Mouse (Mus musculus) T-helper 1 cell (primary cell): Measurements from ENCODE around the gene C87436.

Experiments
- in situ Hi-C: fragments of 300-600 bp; cut with MboI, MseI; formaldehyde crosslinking; loops from one replicate; pipeline ENCODE4 v1.15.1; 2025; ENCODE audit warnings: high pct_unique_total_duplicates

Gene C87436

DNA sequence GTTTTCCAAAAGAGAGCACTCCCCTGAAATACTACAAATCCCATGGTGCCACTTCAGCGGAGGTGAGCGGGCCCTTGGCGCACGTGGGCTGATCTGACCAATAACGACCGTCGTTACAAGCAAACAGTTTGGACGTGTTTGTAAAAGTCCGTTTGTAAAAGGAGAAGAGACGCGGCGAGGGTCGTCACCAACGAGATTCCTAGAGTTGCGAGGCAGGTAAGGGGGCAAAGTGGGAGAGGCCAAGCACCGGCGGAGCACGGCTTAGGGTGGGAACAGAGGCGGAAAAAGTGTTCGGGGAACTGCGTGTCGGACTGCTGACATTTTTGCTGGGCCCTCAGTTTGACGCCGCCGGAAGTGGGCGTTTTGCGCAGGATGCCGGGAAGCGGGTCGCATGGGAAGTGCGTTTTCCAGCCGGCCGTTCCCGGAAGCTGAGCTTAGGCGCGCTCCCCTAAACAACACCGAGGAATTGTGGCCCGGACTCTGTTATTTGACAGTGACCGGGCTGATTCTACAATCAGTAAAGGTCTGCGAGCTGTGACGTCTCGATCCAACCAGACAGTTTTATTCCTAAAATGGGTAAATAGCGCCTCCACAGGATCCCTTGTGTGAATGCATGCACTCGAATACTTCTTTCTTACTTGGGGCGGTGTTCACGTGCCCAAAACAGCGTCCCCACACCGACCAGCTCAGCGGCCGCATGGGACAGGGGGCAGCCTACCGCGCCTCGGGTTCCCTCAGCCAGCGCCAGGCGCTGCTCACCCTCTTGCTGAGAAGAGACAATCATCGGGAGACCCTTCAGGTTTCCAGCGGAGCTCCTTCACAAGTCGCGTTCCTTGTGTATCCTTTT, at the start of gene C87436:
C87436 (plus strand) TSS at position 103 of the 847 bp plus-strand sequence.
- in situ Hi-C loops = no loop called here

GRCm38 (mm10) chr6:86388461-86388860, 49.7 kb upstream of the C87436 start:
- in situ Hi-C loops = no loop called here

- in situ Hi-C loops = loop anchor here (10.0 kb wide), 1 partner anchor 1043 kb away; no protein-coding TSS in a partner anchor
Observed at GRCm38 (mm10) chr6:86391326-86391725, 46.8 kb upstream of the C87436 start.

- in situ Hi-C loops = loop anchor here (10.0 kb wide), 1 partner anchor 1042 kb away; no protein-coding TSS in a partner anchor
Observed at GRCm38 (mm10) chr6:86393187-86393586, 45.0 kb upstream of the C87436 start.

GRCm38 (mm10) chr6:86394078-86394720, 44.0 kb upstream of the C87436 start:
- in situ Hi-C loops = loop anchor here (10.0 kb wide), 1 partner anchor 1041 kb away; no protein-coding TSS in a partner anchor

- in situ Hi-C loops = loop anchor here (10.0 kb wide), 1 partner anchor 1040 kb away; no protein-coding TSS in a partner anchor
Observed at GRCm38 (mm10) chr6:86395021-86395420, 43.2 kb upstream of the C87436 start.

DNA sequence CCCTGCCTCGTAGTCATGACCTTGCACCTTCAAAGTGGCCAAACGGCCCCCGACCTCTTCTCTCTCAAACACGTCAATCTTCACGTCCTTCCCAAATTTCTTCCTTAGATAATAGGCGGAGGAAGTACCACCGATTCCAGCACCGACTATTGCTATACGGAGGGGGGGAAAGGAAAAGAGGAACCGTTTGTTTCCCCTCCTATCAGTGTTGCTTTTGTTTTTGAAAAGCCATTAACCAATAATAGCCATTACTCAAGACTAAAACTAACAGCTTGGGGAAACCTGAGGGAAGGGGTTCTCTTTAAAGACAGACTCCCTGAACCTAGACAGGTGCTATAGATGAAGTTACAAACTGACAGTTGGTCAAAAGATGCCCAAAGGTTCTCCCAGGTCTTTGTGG, 42.2 kb upstream of the C87436 start:
- in situ Hi-C loops = loop anchor here (10.0 kb wide), 1 partner anchor 1039 kb away; no protein-coding TSS in a partner anchor

GRCm38 (mm10) chr6:86396581-86397256, 41.5 kb upstream of the C87436 start, which contains the start of gene Pcyox1:
Gene Pcyox1 (minus strand): TSS chr6:86397154.
- in situ Hi-C loops = loop anchor here (10.0 kb wide), 1 partner anchor 1038 kb away; no protein-coding TSS in a partner anchor

DNA sequence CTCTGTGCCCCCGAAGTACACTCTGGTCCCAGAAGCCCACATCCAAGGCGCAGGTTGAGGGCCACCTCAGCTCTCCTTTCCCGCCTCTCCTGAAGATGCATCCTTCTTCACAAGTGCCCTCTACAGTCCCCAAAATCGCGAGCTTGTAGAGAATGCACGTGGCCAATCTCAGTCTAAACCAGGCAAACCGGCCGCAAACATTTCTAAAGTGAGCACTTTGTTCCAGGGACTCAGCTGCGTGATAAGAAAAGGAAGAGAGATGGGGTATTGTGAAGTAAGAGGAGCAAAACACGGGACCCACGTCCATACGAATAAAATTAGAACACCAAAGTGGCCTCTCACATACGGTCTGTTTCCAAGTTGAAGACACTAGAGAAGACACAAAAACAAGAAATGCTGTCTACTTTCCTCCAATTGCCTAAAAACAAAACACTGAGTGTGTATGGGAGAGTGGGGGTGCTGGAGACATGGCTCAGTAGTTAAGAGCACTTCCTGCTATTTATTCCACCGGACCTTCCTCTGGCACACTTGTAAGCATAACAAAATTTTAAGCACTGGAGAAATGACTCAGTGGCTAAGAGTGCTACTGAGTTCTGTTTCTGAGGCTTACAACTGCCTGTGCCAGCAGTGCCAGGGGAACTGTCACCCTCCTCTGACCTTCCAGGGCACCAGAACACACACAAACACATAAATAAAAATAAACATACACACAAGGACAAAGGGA, 40.8 kb upstream of the C87436 start:
- in situ Hi-C loops = loop anchor here (10.0 kb wide), 1 partner anchor 1037 kb away; no protein-coding TSS in a partner anchor

DNA sequence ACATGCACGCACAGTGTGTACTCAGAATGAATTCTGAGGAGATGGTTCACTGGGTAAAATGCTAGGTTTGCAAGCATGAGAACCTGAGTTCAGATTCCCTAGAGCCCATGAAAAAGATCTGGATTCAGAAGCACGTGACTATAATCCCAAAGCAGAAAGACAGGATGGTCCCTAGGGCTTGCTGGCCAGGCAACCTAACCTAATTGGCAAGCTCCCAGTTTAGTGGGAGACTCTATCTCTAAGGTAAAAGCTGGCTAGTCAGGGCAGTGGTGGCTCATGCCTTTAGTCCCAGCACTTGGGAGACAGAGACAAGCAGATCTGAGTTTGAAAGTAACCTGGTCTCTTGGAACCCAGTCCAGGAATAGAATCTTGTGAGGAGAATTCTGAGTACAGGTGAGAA, 39.2 kb upstream of the C87436 start:
- in situ Hi-C loops = loop anchor here (10.0 kb wide), 1 partner anchor 1036 kb away; no protein-coding TSS in a partner anchor

DNA sequence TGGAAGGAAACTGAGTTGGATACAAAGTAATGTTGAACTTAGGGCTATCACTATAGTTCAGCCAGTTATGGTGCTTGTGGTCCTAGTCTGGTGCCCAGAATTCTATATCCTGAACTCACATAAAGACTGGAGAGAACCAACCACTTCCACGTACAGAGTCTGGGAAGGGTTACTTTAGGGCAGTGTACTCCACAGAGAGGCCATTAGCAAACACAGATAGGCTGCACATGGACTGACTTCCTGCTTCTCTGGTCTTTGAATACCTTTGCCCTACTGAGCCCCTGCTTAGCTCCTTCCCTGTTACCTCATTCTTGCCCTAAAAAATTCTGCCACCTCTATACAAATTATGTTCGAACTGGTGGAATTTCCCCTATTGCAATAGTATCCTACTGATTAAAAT, 38.2 kb upstream of the C87436 start:
- in situ Hi-C loops = loop anchor here (10.0 kb wide), 1 partner anchor 1035 kb away; no protein-coding TSS in a partner anchor

GRCm38 (mm10) chr6:86400972-86401371, 37.2 kb upstream of the C87436 start:
- in situ Hi-C loops = no loop called here

- in situ Hi-C loops = no loop called here
Observed at GRCm38 (mm10) chr6:86402681-86403607, 35.2 kb upstream of the C87436 start.

DNA sequence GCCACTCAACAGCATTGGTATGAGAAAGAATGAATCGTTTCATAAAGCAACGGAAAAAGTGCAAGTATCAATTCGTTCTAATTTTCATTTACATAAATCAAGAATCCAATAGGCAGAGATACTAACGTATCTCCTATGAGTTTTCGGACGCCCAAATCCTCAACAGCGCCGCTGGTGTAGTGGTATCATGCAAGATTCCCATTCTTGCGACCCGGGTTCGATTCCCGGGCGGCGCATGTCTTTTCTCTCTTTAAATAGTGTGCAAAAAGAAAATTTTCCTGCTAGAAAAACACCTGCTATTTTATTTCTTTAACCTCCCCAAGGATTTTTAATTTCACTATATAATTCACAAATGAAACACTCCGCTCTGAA, 34.5 kb upstream of the C87436 start:
- in situ Hi-C loops = no loop called here

- in situ Hi-C loops = no loop called here
Observed at GRCm38 (mm10) chr6:86404100-86404861, 33.9 kb upstream of the C87436 start, which contains the start of gene Tia1. Gene Tia1 (plus strand): TSS chr6:86404219.

- in situ Hi-C loops = no loop called here
Observed at GRCm38 (mm10) chr6:86404996-86405395, 33.2 kb upstream of the C87436 start.

GRCm38 (mm10) chr6:86406306-86406705, 31.9 kb upstream of the C87436 start:
- in situ Hi-C loops = no loop called here

DNA sequence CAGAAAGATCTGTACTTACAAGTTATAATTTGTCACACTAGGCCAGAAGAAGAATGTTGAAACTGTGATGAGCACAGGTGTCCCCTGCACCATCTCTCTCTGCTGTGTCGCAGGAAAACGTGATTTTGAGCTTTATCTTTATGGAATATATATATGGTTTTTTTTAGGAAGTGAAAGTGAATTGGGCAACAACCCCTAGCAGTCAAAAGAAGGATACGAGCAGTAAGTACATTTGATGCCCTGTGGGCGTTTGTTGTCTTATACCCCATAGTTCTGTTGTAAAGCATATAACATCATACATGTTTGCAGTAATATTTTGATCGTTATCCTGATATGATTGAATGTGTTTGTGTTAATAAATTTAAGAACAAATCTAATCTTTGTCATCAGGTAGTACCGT, 19.5 kb upstream of the C87436 start:
- in situ Hi-C loops = no loop called here

DNA sequence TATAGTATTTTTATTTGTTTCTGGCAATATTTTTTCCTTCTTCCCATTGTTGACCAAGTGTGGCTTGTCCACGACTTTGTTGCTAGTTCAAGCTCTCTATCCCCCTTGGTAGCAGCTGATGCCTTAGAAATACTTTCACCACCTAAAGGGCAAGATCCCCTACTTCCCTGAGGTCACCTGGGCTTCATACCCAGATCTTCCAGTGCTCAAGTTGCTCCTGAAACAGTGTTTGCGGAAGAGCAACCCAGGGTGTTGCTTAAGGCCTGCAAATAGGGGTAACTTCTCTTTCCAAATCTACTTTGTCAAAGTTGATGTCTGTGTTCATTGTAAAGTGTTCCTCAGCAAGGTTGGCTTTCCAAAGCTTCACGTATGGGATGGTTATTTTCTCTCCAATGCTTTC, 18.9 kb upstream of the C87436 start:
- in situ Hi-C loops = no loop called here
